Mouse (Mus musculus) ES-E14 (cell line): ENCODE results near the gene Tmem208.

Source experiments
- MAFK ChIP-seq: IDR thresholded peaks from 2 replicates; pipeline ENCODE4 v1.6.1; 2014; ENCODE audit warnings: mild to moderate bottlenecking, low read depth, low read length, inconsistent platforms; ENCODE audit not compliant: insufficient read depth
- ZC3H11A ChIP-seq: IDR thresholded peaks from 2 replicates; pipeline ENCODE4 v1.6.1; 2012; ENCODE audit warnings: low read depth, mild to moderate bottlenecking, inconsistent platforms, low read length, borderline replicate concordance
- ZNF384 ChIP-seq: IDR thresholded peaks from 2 replicates; pipeline ENCODE4 v1.6.1; 2012; ENCODE audit warnings: low read depth, low read length, inconsistent platforms

- no peak for TF ChIP-seq ZC3H11A
- TF ChIP-seq ZNF384: no peak
- TF ChIP-seq MAFK: no peak
Observed at GRCm38 (mm10) chr8:105281821-105282220, 44.3 kb upstream of the Tmem208 start.
